Mouse (Mus musculus) neural tube, embryonic 14.5 days (tissue): Measurements from ENCODE around the gene Atxn1. TPM values are rescaled to one million over a fixed set of nuclear protein-coding genes. Genes with fewer than 3 reads are reported as not detected.

Source experiments
- ATAC-seq: fragments of 200-750 bp; cut with Nextera tagmentation; 2 replicates; pipeline ENCODE4 v1.8.0; 2017; ENCODE audit warnings: low read depth, mild to moderate bottlenecking, moderate TSS enrichment, moderate library complexity
- H3K27ac ChIP-seq: fragments of 300-500 bp; sonication (generic); 2 replicates; pipeline ENCODE4 v1.5.1; 2014; ENCODE audit warnings: low read depth, mild to moderate bottlenecking, control low read depth, low read length, moderate library complexity, mixed read lengths
- H3K27me3 ChIP-seq: fragments of 300-500 bp; sonication (generic); 2 replicates; pipeline ENCODE4 v1.6.1; 2014; ENCODE audit warnings: low read length; ENCODE audit not compliant: control insufficient read depth, insufficient read depth
- H3K36me3 ChIP-seq: fragments of 300-500 bp; sonication (generic); 2 replicates; pipeline ENCODE4 v1.6.1; 2014; ENCODE audit warnings: low read length, mixed read lengths; ENCODE audit not compliant: control insufficient read depth, insufficient read depth
- H3K4me1 ChIP-seq: fragments of 300-500 bp; sonication (generic); 2 replicates; pipeline ENCODE4 v1.6.1; 2014; ENCODE audit warnings: low read length; ENCODE audit not compliant: control insufficient read depth, insufficient read depth
- H3K4me2 ChIP-seq: fragments of 300-500 bp; sonication (generic); 2 replicates; pipeline ENCODE4 v1.6.1; 2014; ENCODE audit warnings: mild to moderate bottlenecking, low read depth, low read length, control low read depth
- H3K4me3 ChIP-seq: fragments of 300-500 bp; sonication (generic); 2 replicates; pipeline ENCODE4 v1.5.1; 2014; ENCODE audit warnings: low read depth, low read length, control low read depth, mixed read lengths
- H3K9ac ChIP-seq: fragments of 300-500 bp; sonication (generic); replicated peaks from 2 replicates; pipeline ENCODE4 v1.6.1; 2014; ENCODE audit warnings: low read depth, mild to moderate bottlenecking, control low read depth, low read length, mixed read lengths
- H3K9me3 ChIP-seq: fragments of 300-500 bp; sonication (generic); 2 replicates; pipeline ENCODE4 v1.6.1; 2016; ENCODE audit warnings: low read length; ENCODE audit not compliant: control insufficient read depth
- WGBS: fragments of 180-500 bp; shearing (Covaris S2); extraction: QIAGEN DNeasy Blood & Tissue Kit; methylation state at CpG from one replicate; pipeline ENCODE4 v1.1.7; 2014; 5-methylcytosine and 5-hydroxymethylcytosine counted together
- polyA plus RNA-seq: library from polyadenylated mRNA; unstranded; fragments of >200 nt; fragmentation: Nextera tagmentation; extraction: Ambion mirVana; gene quantifications from 2 replicates; pipeline ENCODE4 v1.2.1, GENCODE M21; 2014

The Atxn1 gene
- polyA plus RNA-seq, 1 experiment from 2014 or later: 9.4 TPM

GRCm38 (mm10) chr13:45837609-45838220 lies 127.1 kb downstream of the Atxn1 start:
- H3K4me3 ChIP-seq: no peak overlapping the region
- no peak overlapping the region for H3K4me2 ChIP-seq
- H3K9ac ChIP-seq: no peak overlapping the region
- H3K4me1 ChIP-seq: no peaks in the 10 kb centered on the region
- ATAC-seq: no peak
- H3K9me3 ChIP-seq: no peaks in the 10 kb centered on the region
- no peak overlapping the region for H3K27ac ChIP-seq
- no peaks in the 10 kb centered on the region for H3K27me3 ChIP-seq
- H3K36me3 ChIP-seq: no peaks in the 10 kb centered on the region
- WGBS: 93% methylated on average over 8 of the region's 8 CpGs

- Histone ChIP-seq H3K36me3 (no peaks in the 10 kb centered on the region), H3K4me1 (no peaks in the 10 kb centered on the region), H3K4me2 (no peak overlapping the region), H3K27ac (no peak overlapping the region), H3K9ac (no peak overlapping the region), H3K27me3 (no peaks in the 10 kb centered on the region), H3K9me3 (no peaks in the 10 kb centered on the region), H3K4me3 (no peak overlapping the region)
- WGBS: 95% methylated on average over 15 of the region's 15 CpGs
- ATAC-seq: no peak
Measured at GRCm38 (mm10) chr13:45836377-45837054, 128.3 kb downstream of the Atxn1 start.

- H3K27me3 ChIP-seq: no peaks in the 10 kb centered on the region
- WGBS: 76% methylated on average over 2 of the region's 2 CpGs
- ATAC-seq: no peak
- H3K4me3 ChIP-seq: no peak overlapping the region
- no peaks in the 10 kb centered on the region for H3K36me3 ChIP-seq
- H3K27ac ChIP-seq: no peak overlapping the region
- H3K9me3 ChIP-seq: no peaks in the 10 kb centered on the region
- H3K9ac ChIP-seq: no peak overlapping the region
- H3K4me2 ChIP-seq: no peak overlapping the region
- H3K4me1 ChIP-seq: no peaks in the 10 kb centered on the region
Measured at GRCm38 (mm10) chr13:45834300-45834699, 130.5 kb downstream of the Atxn1 start.

GRCm38 (mm10) chr13:45832695-45833350 lies 132.0 kb downstream of the Atxn1 start:
- Histone ChIP-seq H3K4me2 (no peak overlapping the region), H3K4me3 (no peak overlapping the region), H3K27me3 (no peaks in the 10 kb centered on the region), H3K9me3 (no peaks in the 10 kb centered on the region), H3K27ac (no peak overlapping the region), H3K9ac (no peak overlapping the region), H3K4me1 (no peaks in the 10 kb centered on the region), H3K36me3 (no peaks in the 10 kb centered on the region)
- ATAC-seq: no peak
- 87% methylated on average over 11 of the region's 11 CpGs for WGBS

GRCm38 (mm10) chr13:45829341-45829936 lies 135.4 kb downstream of the Atxn1 start:
- no peak for ATAC-seq
- no peaks in the 10 kb centered on the region; the same call in 1 of the 2 replicates for H3K4me1 ChIP-seq
- no peak overlapping the region for H3K4me2 ChIP-seq
- no peaks in the 10 kb centered on the region for H3K36me3 ChIP-seq
- H3K9ac ChIP-seq: no peak overlapping the region
- no peak overlapping the region for H3K4me3 ChIP-seq
- no peaks in the 10 kb centered on the region for H3K9me3 ChIP-seq
- H3K27ac ChIP-seq: no peak overlapping the region
- WGBS: 89% methylated on average over 8 of the region's 8 CpGs
- H3K27me3 ChIP-seq: no peaks in the 10 kb centered on the region

- Histone ChIP-seq H3K4me3 (no peak overlapping the region), H3K36me3 (no peaks in the 10 kb centered on the region), H3K4me1 (no peaks in the 10 kb centered on the region; the same call in 1 of the 2 replicates), H3K4me2 (no peak overlapping the region), H3K9me3 (no peaks in the 10 kb centered on the region), H3K27ac (no peak overlapping the region), H3K9ac (no peak overlapping the region), H3K27me3 (no peaks in the 10 kb centered on the region)
- WGBS: 78% methylated on average over 7 of the region's 7 CpGs
- no peak for ATAC-seq
Measured at GRCm38 (mm10) chr13:45828035-45828434, 136.8 kb downstream of the Atxn1 start.

GRCm38 (mm10) chr13:45827619-45828018 lies 137.2 kb downstream of the Atxn1 start:
- ATAC-seq: no peak
- no peaks in the 10 kb centered on the region for H3K27me3 ChIP-seq
- H3K9me3 ChIP-seq: no peaks in the 10 kb centered on the region
- H3K4me1 ChIP-seq: no peaks in the 10 kb centered on the region; the same call in 1 of the 2 replicates
- no peak overlapping the region for H3K27ac ChIP-seq
- H3K4me2 ChIP-seq: no peak overlapping the region
- H3K4me3 ChIP-seq: no peak overlapping the region
- 58% methylated on average over 4 of the region's 4 CpGs for WGBS
- no peak overlapping the region for H3K9ac ChIP-seq
- no peaks in the 10 kb centered on the region for H3K36me3 ChIP-seq

- Histone ChIP-seq H3K9me3 (no peaks in the 10 kb centered on the region), H3K27me3 (no peaks in the 10 kb centered on the region), H3K27ac (no peak overlapping the region), H3K4me3 (no peak overlapping the region), H3K36me3 (no peaks in the 10 kb centered on the region), H3K4me1 (no peaks in the 10 kb centered on the region; the same call in 1 of the 2 replicates), H3K9ac (no peak overlapping the region), H3K4me2 (no peak overlapping the region)
- no peak for ATAC-seq
- 91% methylated on average over 8 of the region's 8 CpGs for WGBS
Measured at GRCm38 (mm10) chr13:45827046-45827596, 137.7 kb downstream of the Atxn1 start.

- Histone ChIP-seq H3K4me1 (no peaks in the 10 kb centered on the region; the same call in 1 of the 2 replicates), H3K27ac (no peak overlapping the region), H3K9ac (no peak overlapping the region), H3K4me3 (no peak overlapping the region), H3K36me3 (no peaks in the 10 kb centered on the region), H3K27me3 (no peaks in the 10 kb centered on the region), H3K9me3 (no peaks in the 10 kb centered on the region), H3K4me2 (no peak overlapping the region)
- 92% methylated on average over 4 of the region's 4 CpGs for WGBS
- no peak for ATAC-seq
Measured at GRCm38 (mm10) chr13:45822491-45822829, 142.3 kb downstream of the Atxn1 start.
